Mouse (Mus musculus) embryonic facial prominence, embryonic 13.5 days (tissue): ENCODE results near the gene Bdh1. TPM values are rescaled to one million over a fixed set of nuclear protein-coding genes. Genes with fewer than 3 reads are reported as not detected.

Experiments used
- ATAC-seq: fragments of 200-750 bp; cut with Nextera tagmentation; 2 replicates; pipeline ENCODE4 v1.8.0; 2017; ENCODE audit warnings: low read depth; ENCODE audit not compliant: insufficient number of reproducible peaks, insufficient read depth, low FRiP score, low TSS enrichment
- H3K27ac ChIP-seq: fragments of 300-500 bp; sonication (generic); 2 replicates; pipeline ENCODE4 v1.5.1; 2015; ENCODE audit warnings: moderate library complexity, mild to moderate bottlenecking, inconsistent platforms
- H3K27me3 ChIP-seq: fragments of 300-500 bp; sonication (generic); 2 replicates; pipeline ENCODE4 v1.6.1; 2015; ENCODE audit warnings: mild to moderate bottlenecking, inconsistent platforms
- H3K36me3 ChIP-seq: fragments of 300-500 bp; sonication (generic); 2 replicates; pipeline ENCODE4 v1.6.1; 2015; ENCODE audit warnings: mild to moderate bottlenecking, inconsistent platforms
- H3K4me1 ChIP-seq: fragments of 300-500 bp; sonication (generic); 2 replicates; pipeline ENCODE4 v1.6.1; 2015; ENCODE audit warnings: inconsistent platforms
- H3K4me2 ChIP-seq: fragments of 300-500 bp; sonication (generic); 2 replicates; pipeline ENCODE4 v1.6.1; 2015; ENCODE audit warnings: moderate library complexity, mild to moderate bottlenecking, inconsistent platforms
- H3K4me3 ChIP-seq: fragments of 300-500 bp; sonication (generic); 2 replicates; pipeline ENCODE4 v1.5.1; 2015; ENCODE audit warnings: mild to moderate bottlenecking, inconsistent platforms
- H3K9ac ChIP-seq: fragments of 300-500 bp; sonication (generic); 2 replicates; pipeline ENCODE4 v1.6.1; 2015; ENCODE audit warnings: mild to moderate bottlenecking, inconsistent platforms
- H3K9me3 ChIP-seq: fragments of 300-500 bp; sonication (generic); 2 replicates; pipeline ENCODE4 v1.6.1; 2016; ENCODE audit warnings: inconsistent platforms
- WGBS: fragments of 180-500 bp; shearing (Covaris S2); methylation state at CpG from one replicate; pipeline ENCODE4 v1.1.7; 2015; ENCODE audit warnings: mixed read lengths; 5-methylcytosine and 5-hydroxymethylcytosine counted together
- polyA plus RNA-seq: library from polyadenylated mRNA; unstranded; fragments of >200 nt; fragmentation: Nextera tagmentation; extraction: Ambion mirVana; gene quantifications from 2 replicates; pipeline ENCODE4 v1.2.1, GENCODE M21; 2015

Bdh1 gene
- polyA plus RNA-seq, 1 experiment from 2014 or later = 31.9 TPM

DNA sequence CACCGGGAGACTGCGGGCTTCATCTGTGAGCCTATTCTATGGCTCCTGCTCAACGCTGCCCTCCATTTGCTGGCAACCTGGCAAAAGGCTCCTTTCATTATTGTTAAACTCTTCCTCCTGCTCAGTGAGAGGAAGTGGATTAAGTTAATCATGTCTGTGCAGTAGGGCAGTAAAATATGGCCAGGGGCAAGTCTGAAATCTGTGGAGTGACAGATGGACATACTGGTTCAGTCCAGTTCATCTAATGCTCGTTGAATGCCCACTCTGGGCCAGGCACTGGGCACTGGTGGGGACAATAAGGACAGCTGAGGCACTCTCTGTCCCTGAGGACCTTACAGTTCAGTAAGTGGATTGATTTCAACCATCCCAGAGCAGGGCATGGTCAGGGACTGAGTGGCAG is 27.9 kb downstream of the Bdh1 start:
- H3K27me3 ChIP-seq = no peaks in the 10 kb centered on the region
- peaks cover 12% of the 10 kb centered on the region; the same call in 1 of the 2 replicates for H3K36me3 ChIP-seq
- no peak overlapping the region for H3K4me3 ChIP-seq
- ATAC-seq = no peak
- no peak overlapping the region for H3K9ac ChIP-seq
- 69% methylated on average over 4 of the region's 4 CpGs for WGBS
- H3K27ac ChIP-seq = no peak overlapping the region
- H3K4me2 ChIP-seq = no peak overlapping the region
- peaks cover 16% of the 10 kb centered on the region for H3K4me1 ChIP-seq
- no peaks in the 10 kb centered on the region for H3K9me3 ChIP-seq

DNA sequence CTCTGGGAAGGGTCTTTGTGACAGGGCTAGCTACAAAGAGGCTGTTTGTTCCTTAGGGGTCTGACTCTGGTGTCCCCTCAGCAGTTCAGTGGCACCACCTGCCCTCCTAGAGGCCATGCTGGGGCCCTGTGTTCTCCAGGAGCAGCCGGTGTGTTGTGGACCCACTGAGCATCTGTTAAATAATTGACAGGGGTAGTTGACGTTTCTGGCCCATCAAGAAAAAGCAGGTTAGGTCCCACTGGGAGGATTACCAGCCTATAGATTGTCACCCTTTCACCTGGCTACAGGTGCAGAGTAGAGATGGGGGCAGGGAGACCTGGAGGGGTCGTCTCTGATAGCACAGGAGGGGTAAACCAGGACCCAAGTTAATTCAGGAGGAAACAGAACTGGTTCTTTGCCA is 29.2 kb downstream of the Bdh1 start:
- Histone ChIP-seq H3K9me3 (no peaks in the 10 kb centered on the region), H3K9ac (no peak overlapping the region), H3K36me3 (peaks cover 12% of the 10 kb centered on the region; the same call in 1 of the 2 replicates), H3K4me1 (peaks cover 24% of the 10 kb centered on the region), H3K4me3 (no peak overlapping the region), H3K4me2 (no peak overlapping the region), H3K27ac (no peak overlapping the region), H3K27me3 (no peaks in the 10 kb centered on the region)
- 67% methylated on average over 3 of the region's 3 CpGs for WGBS
- ATAC-seq = no peak

DNA sequence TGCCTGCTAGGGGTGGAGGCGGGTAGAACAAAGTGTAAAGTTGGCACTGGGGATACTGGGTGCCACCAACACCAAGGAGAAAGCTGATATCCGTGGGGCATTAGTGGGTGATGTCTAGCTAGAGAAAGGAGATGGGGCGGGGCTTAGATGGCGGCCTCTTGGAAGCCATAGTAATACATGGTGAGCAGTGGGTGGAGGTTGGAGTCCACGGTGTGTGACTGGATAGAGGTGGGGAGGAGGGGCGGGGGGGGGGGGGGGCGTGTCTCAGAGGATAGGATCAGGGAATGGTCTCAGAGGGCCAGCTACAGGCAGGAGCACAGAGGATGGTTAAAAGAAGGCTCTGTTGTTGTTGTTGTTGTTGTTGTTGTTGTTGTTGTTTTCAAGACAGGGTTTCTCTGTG is 30.4 kb downstream of the Bdh1 start:
- Histone ChIP-seq H3K27me3 (no peaks in the 10 kb centered on the region), H3K4me1 (peaks cover 24% of the 10 kb centered on the region), H3K9ac (no peak overlapping the region), H3K4me3 (no peak overlapping the region), H3K27ac (no peak overlapping the region), H3K36me3 (peaks cover 15% of the 10 kb centered on the region), H3K9me3 (no peaks in the 10 kb centered on the region), H3K4me2 (no peak overlapping the region)
- WGBS = 68% methylated on average over 5 of the region's 7 CpGs
- no peak for ATAC-seq

DNA sequence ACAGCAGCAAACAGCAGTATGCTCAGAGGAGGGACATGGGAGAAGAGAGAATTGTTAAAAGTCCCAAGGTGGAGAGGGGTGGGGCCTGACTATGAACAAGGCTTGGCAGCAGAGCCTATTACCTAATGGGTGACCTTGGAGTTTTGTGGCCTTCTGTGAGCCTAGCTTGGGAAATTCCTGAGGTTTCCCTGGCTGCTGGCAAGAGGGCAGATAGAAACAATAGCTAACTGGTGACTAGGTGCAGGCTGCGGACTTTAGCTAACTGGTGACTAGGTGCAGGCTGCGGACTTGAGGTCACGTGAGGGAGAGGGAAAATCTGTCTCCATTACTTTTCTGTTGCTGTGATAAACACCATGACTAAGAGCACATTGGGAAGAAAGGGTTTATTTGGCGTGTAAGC is 31.9 kb downstream of the Bdh1 start:
- H3K9ac ChIP-seq = no peak overlapping the region
- WGBS = 87% methylated on average over 4 of the region's 4 CpGs
- no peak overlapping the region for H3K4me3 ChIP-seq
- peaks cover 7% of the 10 kb centered on the region; the same call in 1 of the 2 replicates for H3K36me3 ChIP-seq
- no peak overlapping the region for H3K27ac ChIP-seq
- no peak overlapping the region for H3K4me2 ChIP-seq
- H3K27me3 ChIP-seq = no peaks in the 10 kb centered on the region
- no peak for ATAC-seq
- peaks cover 30% of the 10 kb centered on the region for H3K4me1 ChIP-seq
- H3K9me3 ChIP-seq = no peaks in the 10 kb centered on the region

DNA sequence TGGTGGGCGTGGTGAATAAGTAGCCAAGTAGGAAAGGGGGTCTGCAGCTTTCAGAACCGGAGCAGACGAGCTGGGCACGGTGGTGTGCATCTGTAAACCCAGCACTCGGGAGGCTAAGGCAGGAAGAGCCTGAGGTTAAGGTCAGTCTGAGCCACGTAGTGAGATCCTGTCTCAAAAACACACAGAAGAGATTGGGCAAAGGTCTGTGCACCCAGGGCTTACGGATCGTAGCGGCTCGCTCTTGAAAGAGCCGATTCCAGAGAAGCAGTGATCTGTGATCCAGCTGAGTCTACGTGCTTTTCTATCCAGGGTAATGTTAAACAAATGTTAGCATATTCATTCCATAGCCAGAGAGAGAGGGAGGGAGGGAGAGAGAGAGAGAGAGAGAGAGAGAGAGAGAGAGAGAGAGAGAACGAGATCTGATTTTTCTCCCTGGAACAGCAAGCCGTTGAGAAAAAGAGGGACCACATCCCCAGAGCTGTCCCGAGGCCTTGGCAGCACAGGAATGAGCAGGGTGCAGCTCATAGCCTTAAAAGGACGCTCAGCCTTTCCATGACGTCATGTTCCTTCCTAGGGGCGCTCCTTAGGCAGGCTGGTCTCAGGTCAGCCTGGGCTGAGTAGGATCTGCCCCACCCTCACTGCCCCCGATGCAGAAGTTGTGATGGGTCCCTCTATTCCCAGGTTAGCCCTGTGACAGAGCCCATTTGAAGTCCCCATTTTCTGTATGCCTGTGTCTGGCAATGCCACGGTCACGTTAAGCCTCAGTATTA is 33.4 kb downstream of the Bdh1 start:
- H3K9me3 ChIP-seq = no peaks in the 10 kb centered on the region
- peaks cover 39% of the 10 kb centered on the region for H3K4me1 ChIP-seq
- H3K4me3 ChIP-seq = no peak overlapping the region
- WGBS = 55% methylated on average over 21 of the region's 21 CpGs
- no peak overlapping the region for H3K9ac ChIP-seq
- H3K27me3 ChIP-seq = no peaks in the 10 kb centered on the region
- ATAC-seq = no peak
- no peak overlapping the region for H3K27ac ChIP-seq
- H3K4me2 ChIP-seq = no peak overlapping the region
- H3K36me3 ChIP-seq = peaks cover 7% of the 10 kb centered on the region; the same call in 1 of the 2 replicates

DNA sequence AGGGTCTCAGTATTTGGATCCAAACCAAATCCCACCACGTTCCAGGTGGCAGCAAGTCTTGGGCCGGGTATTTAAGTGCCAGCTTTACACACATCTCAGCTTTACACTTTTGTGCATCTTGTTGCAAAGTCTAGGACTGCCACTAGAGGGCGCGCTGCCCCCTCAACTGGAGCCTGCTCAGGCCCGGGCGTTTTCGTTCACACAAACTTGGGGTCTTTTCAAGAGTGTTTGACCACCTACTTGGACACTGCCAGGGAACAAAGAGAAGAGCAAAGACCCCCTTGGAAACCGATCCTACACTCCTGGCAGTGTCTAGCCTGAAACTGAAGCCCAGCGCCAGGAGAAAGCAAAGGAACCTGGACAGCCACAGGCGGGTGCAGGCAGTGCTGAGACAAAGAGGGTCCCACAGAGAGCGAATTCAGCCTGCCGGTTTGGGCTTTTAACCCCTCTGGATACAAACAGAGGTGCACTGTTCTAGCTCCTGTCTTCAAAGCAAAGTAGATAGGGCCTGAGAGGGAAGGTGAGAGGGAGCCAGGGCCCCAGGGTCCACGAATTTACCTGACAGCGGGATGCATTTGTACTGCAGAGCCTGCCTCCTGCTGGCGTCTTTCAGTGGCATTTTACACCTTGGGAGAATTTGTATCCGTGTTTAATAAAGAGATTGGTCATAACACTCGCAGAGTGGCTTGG is 36.3 kb downstream of the Bdh1 start:
- H3K4me2 ChIP-seq = peak overlapping the region; percentile 64
- ATAC-seq = no peak
- no peaks in the 10 kb centered on the region; the same call in 1 of the 2 replicates for H3K27me3 ChIP-seq
- peaks cover 28% of the 10 kb centered on the region for H3K4me1 ChIP-seq
- H3K9me3 ChIP-seq = no peaks in the 10 kb centered on the region
- H3K27ac ChIP-seq = peak overlapping the region; percentile 41; the same call in 1 of the 2 replicates
- peak overlapping the region; percentile 78 for H3K9ac ChIP-seq
- 3% methylated on average over 17 of the region's 17 CpGs for WGBS
- H3K36me3 ChIP-seq = peaks cover 7% of the 10 kb centered on the region; the same call in 1 of the 2 replicates
- peak overlapping the region; percentile 36 for H3K4me3 ChIP-seq

DNA sequence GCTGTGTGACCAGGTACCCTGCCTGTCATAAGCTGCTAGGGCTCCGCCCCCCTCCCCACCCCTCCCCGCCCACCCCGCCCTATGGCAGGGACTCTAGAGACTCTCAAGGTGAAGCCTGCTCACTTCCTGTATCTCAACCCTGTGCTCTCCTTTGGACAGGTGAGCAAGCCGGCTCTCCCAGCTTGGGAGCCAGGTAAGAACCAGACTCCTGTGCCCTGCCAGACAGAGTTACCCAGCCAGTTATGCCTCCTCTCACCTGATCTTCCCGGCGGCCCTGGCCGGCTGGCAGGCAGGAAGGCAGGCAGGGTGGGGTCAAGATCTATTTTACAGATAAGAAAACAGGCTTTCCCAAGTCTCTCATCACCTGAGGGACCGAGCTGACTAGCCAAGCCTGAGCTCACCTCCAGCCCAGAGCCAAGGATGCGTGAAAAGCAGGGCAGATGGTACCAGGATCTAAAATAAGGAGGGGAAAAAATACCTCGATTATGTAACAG is 37.9 kb downstream of the Bdh1 start:
- no peak overlapping the region for H3K4me3 ChIP-seq
- H3K27ac ChIP-seq = no peak overlapping the region
- H3K27me3 ChIP-seq = no peaks in the 10 kb centered on the region; the same call in 1 of the 2 replicates
- peaks cover 7% of the 10 kb centered on the region; the same call in 1 of the 2 replicates for H3K36me3 ChIP-seq
- WGBS = 28% methylated on average over 10 of the region's 10 CpGs
- peak; percentile 59 for ATAC-seq
- H3K9ac ChIP-seq = no peak overlapping the region
- H3K4me1 ChIP-seq = peaks cover 23% of the 10 kb centered on the region
- no peak overlapping the region for H3K4me2 ChIP-seq
- no peaks in the 10 kb centered on the region for H3K9me3 ChIP-seq

DNA sequence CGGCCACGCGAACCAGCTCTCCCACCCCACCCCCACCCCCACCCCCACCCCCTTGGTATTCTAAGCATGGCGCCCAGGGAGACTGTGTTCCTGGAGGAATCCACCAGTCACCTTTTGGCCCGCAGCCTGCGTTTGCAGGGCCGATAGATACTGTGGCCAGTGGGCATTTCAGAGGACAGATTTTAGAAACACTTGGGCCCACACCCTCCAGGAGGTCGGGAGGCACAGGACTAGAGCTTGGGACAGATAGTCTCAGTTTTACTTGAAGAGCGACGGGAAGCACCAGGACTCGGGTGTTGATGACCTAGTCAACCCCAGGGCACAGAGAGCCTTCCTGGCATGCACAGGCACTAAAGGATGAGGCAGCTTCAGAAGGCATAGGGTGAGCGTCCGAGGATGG is 38.4 kb downstream of the Bdh1 start:
- ATAC-seq = no peak
- Histone ChIP-seq H3K27ac (no peak overlapping the region), H3K9me3 (no peaks in the 10 kb centered on the region), H3K4me1 (peaks cover 18% of the 10 kb centered on the region), H3K4me2 (no peak overlapping the region), H3K4me3 (no peak overlapping the region), H3K27me3 (no peaks in the 10 kb centered on the region; the same call in 1 of the 2 replicates), H3K36me3 (peaks cover 7% of the 10 kb centered on the region; the same call in 1 of the 2 replicates), H3K9ac (no peak overlapping the region)
- WGBS = 46% methylated on average over 13 of the region's 13 CpGs

DNA sequence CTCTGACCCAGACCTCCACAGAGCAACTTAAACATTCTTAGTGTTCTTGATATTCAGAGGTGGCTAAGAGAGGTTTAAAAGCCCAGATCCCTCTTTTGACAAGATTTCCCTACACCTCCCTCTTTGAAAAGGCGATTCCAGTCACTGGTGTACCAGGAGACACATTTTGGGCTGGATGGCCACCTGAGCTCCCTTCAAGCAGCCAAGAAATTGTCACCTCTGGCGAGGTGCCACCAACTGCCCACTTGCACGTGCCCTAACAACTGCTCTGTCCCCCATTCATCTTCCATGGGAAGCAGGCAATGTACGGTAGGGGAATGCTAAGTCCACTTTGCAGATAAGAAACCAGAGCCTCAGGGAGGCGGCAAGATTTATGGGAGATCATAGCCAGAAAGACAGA is 39.0 kb downstream of the Bdh1 start:
- Histone ChIP-seq H3K4me3 (no peak overlapping the region), H3K27me3 (no peaks in the 10 kb centered on the region; the same call in 1 of the 2 replicates), H3K9me3 (no peaks in the 10 kb centered on the region), H3K4me2 (no peak overlapping the region), H3K36me3 (peaks cover 7% of the 10 kb centered on the region; the same call in 1 of the 2 replicates), H3K4me1 (peaks cover 16% of the 10 kb centered on the region), H3K27ac (no peak overlapping the region), H3K9ac (no peak overlapping the region)
- WGBS = 86% methylated on average over 5 of the region's 5 CpGs
- ATAC-seq = no peak

DNA sequence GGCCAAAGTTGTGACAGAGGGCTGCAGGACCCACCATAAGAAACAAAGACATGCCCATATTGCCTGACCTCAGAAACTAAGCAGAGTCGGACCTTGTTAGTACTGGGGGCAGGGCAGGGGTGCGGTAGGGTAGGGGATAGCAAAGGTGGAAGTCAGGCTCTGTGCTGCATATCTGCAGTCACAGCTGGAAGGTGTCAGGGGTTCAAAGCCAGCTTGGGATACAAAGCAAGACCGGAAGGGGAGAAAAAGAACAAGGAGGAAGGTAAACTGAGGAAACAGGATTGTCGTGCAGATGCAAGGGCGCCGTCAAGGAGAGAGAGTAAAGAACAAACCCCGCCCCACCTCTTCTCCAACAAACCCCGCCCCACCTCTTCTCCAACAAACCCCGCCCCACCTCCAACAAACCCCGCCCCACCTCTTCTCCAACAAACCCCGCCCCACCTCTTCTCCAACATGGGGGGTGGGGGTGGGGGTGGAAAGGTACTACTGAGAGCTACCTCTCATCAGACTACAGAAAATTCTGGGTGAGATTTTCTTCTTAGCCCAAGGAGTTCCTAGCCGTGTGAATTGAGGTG is 40.1 kb downstream of the Bdh1 start:
- Histone ChIP-seq H3K4me1 (peaks cover 16% of the 10 kb centered on the region), H3K27me3 (no peaks in the 10 kb centered on the region; the same call in 1 of the 2 replicates), H3K36me3 (no peaks in the 10 kb centered on the region), H3K4me3 (no peak overlapping the region), H3K4me2 (no peak overlapping the region), H3K27ac (no peak overlapping the region), H3K9ac (no peak overlapping the region), H3K9me3 (no peaks in the 10 kb centered on the region)
- WGBS = 29% methylated on average over 12 of the region's 12 CpGs
- no peak for ATAC-seq

DNA sequence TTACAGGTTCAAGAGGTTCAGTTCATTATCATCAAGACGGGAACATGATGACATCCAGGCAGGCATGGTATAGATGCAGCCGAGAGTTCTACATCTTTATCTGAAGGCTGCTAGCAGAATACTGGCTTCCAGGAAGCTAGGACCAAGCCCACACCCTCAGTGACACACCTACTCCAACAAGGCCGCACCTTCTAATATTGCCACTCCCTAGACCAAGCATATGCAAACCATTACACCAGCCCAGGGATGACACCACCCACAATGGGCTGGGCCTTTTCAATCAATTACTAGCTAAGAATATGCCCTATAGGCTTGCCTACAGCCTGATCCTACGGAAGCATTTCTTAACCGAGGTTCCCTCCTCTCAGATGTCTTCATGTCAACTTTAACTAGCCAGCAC is 42.9 kb downstream of the Bdh1 start:
- H3K36me3 ChIP-seq = no peaks in the 10 kb centered on the region
- WGBS = 72% methylated on average over 5 of the region's 5 CpGs

More for the DNA sequence above, 42.9 kb downstream of the Bdh1 start:
- Histone ChIP-seq H3K4me1 (peaks cover 2% of the 10 kb centered on the region; the same call in 1 of the 2 replicates), H3K9ac (no peak overlapping the region), H3K9me3 (no peaks in the 10 kb centered on the region), H3K4me3 (no peak overlapping the region), H3K27ac (no peak overlapping the region), H3K4me2 (no peak overlapping the region), H3K27me3 (no peaks in the 10 kb centered on the region; the same call in 1 of the 2 replicates)
- ATAC-seq = no peak
